Mouse (Mus musculus): ENCODE results near the gene Tac2.

The Tac2 gene

DNA sequence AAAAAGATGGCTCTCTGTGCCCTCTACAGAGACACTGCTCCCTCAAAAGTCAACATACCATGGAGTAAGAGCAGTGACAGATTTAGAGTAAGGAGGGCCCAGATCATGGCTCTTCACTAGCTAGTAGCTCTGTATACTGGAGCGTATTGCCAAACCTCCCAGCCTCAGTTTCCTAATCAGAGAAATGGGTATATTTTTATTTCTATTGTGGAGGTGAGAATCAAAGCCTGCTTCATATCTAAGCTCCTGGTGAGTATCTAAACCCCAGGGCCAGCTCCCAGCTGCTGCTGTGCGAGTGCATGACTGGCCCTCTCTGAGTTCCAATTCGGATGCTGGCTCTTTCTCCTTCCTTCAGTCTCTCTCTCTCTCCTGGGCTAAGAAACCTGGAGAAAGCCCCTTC, at the start of gene Tac2:
Tac2 (plus strand) TSS at position 301 of the 400 bp plus-strand sequence.
- DNase-seq (ENCODE audit: low spot score in 2 of 2) = no peak

DNA sequence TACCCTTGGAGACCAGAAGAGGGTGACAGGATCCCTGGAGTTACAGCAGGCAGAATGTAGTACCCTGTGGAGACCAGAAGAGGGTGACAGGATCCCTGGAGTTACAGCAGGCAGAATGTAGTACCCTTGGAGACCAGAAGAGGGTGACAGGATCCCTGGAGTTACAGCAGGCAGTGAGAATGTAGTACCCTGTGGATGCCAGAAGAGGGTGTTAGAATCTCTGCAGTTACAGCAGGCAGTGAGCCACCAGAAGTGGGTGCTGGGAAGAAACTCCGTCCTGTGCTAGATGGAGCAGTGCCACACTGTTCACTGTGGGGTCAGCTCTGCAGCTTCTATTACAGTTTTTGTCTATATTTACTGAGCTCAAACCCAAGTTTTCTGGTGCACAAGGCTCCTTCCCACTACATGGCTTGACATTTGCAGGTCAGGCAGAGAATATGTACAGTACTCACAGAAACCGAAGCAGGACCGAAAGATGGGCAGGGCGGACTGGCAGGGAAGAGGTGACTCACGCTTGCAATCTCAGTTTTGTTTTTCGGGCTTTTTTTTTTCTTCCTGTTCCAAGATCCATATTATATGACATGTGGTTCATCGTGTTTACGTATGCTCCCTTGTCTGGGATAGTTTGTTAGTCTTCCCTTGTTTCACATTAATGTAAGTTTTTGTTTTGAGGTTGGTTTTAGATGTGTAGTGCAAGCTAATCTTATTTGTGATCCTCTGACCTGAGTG, 49.3 kb upstream of the Tac2 start:
- peak; percentile 53 to 82 for DNase-seq (ENCODE audit: low spot score in 2 of 2)

DNA sequence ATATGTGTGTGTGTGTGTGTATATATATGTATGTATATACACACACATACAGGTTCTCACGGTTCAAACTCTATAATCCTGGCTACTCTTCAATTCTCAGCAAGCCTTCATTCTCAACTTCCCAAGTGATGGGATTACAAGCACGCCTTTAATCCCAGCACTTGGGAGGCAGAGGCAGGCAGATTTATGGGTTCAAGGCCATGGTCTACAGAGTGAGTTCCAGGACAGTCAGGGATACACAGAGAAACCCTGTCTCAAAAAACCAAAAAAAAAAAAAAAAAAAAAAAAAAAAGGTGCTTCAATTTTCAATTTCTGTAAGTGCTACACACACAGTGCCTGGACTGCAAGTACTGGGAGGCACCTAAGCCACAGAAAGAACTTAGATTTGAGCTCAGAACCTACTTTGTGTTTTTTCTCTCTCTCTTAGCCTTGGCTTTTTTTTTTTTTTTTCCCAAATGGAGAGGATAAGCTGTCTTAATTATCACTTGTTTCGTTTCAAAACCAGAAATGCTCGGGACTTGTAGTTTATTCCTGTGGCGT, 48.3 kb upstream of the Tac2 start:
- no peak for DNase-seq (ENCODE audit: low spot score in 2 of 2)

DNA sequence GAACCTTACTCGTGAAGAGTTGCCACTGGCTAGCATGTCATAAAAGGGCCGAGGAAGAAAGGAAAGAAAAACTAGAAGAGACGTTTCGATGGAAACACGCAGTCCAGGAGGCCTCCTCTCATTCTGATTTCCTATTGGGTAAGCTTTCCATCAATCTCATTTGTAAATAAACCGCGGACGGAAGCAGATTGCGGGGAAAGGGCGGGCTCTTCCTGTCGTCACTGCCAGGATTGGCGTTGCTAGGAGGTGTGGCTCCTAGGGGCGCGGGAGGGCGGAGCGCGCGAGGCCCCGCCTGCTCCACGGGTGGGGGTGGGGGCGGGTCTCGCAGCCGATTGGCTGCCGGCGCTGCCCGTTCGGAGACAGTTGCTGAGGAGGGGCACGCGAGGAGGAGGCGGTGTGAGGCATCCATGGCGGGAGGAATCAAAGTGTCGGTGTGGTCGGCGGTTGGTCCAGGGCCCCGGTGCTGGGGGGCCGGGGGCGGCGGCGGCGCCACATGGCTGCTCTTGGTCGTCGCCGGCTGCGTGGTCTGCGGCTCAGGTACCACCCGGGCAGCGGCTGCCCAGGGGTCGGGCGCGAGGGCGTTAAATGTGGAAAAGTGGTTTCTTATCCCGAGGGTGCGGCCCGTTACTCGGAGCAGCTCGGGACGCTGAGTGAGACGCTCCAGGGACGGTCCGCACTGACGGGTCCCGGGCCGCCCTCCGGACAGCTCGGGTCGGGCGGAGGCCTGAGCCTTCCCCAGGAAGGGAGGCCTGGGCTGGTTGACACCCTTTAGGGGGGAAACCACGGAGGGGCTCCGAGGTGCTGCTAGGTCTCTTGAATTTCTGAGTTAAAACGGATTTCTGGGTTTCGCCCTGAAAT, 47.4 kb upstream of the Tac2 start:
- peak; percentile 72 to 94 for DNase-seq (ENCODE audit: low spot score in 2 of 2)

DNA sequence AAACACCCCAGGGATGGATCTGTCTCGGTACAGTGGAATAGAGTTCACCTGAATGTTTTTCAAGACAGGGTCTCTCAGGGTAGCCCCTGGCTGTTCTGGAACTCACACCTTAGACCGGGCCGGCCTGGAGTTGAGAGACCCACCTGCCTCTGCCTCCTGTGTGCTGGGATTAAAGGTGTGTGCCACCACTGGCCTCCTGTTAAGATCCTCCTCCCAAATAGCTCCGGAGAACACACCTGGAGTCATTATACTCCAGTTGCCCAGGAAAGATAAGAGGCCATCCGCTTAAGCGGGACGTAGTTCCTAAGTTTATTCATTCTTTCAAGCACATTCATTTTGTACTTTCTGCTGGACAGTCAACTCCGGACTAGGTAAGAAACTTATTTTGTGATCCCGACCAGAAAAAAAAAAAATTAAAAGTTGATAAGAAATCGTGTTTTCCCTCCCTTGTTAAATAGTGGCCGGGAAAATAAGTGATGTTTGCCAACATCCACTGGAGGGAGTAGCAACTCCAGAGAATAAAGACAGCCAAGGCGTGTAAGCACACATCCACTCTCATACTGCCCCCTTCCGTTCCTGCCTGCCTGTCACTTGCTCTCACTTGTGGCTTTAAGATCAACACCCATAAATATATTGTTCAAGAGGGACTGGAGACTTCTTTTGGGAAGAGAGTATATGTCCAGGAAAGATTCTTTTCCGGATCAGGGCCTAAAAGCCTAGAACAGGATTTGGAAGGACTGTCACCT, 46.5 kb upstream of the Tac2 start:
- DNase-seq (ENCODE audit: low spot score in 2 of 2) = peak in 1 of 2 experiments; percentile 68

DNA sequence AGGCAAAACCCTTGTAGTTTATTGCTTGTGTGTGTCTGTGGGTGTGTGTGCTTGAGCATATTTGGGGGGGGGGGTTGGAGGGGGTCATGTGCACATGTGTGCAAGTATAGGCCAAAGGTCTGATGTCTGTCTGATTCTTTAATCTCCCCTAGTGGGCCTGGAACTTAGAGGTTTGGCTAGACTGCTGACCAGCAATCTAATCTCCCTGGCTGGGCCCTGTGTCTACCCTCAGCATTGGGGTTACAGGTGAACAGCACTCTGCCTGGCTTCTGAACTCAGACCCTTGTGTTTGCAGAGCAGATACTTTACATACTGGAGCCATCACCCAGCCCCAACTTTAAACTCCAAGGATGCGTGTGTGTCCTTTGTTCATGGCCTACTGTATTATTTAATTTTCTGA, 45.1 kb upstream of the Tac2 start:
- DNase-seq (ENCODE audit: low spot score in 2 of 2) = no peak

DNA sequence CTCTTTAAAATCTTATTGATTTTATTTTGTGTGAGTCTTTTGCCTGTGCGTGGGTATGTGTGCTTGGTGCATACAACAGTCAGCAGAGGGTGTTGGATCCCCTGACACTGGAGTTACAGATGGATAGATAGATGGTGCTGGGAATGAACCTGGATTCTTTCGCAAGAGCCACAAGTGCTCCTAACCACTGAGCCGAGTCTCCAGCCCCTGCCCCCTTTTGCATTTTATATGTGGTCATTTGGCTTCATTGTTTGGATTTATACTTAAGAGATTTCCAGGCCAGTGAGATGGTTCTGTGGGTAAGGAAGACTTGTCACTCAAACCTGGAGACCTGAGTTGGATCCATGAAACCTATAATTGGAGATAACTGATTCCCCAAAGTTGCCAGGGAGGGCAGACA, 44.4 kb upstream of the Tac2 start:
- no peak for DNase-seq (ENCODE audit: low spot score in 2 of 2)

DNA sequence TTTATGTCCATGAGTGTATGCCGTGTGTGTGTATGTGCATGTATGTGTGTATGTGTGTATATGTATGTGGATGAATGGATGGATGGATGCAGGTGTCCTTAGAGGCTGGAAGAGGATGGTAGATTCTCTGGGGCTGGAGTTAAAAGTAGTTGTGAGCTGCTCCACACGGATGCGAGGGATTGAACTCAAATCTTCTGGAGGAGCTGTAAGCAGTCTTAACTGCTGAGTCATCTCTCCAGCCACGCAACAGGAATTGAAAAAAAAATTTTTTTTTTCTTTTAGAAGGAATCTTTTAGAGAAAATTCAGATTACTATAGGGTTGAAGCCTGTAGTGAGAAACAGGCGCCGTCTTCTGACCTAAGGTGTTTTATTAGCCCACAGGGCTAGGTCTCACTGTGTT, 41.4 kb upstream of the Tac2 start:
- no peak for DNase-seq (ENCODE audit: low spot score in 2 of 2)

DNA sequence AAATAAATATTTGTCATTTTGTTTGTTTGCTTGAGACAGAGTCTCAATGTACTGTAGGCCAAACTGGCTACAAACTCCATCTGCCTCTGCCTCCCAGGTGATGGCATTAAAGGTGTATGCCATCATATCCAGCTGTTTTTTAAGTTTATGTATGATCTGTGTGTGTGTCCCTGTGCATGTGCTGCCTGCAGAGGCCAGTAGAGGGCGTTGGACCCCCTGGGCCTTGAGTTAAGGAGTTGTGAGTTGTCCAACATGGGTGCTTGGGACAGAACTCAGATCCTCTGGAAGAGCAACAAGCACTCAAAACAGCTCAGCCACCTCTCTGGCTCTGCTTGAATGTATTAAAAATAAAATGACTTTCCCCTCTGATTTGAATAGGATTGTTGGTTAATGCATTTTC, 33.2 kb upstream of the Tac2 start:
- DNase-seq (ENCODE audit: low spot score in 2 of 2) = no peak

DNA sequence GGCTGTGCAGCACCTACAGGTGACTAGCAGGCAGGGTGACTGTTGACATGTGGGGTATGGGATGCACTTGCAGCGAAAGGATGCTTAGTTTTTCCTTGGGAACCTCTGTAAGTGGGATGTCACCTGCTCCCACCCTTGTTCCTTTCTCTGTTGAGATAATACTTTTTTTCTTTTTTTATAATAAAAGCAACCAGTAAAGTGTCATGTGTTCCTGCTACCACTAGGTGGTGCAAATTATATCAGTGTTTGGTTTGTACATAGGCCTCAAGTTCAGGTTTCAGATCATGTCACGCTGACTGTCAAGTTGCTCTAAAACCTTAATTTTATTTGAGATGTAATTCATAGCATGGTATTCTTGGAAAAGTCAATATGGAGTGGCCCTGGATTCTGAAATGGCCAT, 29.6 kb upstream of the Tac2 start:
- DNase-seq (ENCODE audit: low spot score in 2 of 2) = no peak

DNA sequence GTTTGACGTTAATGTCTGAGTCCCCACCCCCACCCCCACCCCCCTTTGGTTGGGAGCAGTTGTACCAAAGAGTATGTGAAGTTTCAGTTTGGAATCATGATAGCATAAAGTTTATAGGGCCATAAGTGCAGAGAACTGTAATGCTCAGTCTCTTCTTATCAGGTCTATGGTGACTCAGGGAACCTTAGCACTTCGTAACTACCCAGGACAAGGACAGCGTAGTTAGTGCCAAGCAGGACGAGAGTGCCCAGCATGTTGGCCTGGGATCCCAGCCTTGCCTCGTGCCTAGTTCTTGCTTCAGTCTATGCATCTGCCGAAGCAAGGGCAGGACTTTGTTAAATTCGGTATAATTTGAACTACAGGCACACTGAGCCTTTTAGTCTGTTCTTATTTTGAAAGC, 28.5 kb upstream of the Tac2 start:
- no peak for DNase-seq (ENCODE audit: low spot score in 2 of 2)

DNA sequence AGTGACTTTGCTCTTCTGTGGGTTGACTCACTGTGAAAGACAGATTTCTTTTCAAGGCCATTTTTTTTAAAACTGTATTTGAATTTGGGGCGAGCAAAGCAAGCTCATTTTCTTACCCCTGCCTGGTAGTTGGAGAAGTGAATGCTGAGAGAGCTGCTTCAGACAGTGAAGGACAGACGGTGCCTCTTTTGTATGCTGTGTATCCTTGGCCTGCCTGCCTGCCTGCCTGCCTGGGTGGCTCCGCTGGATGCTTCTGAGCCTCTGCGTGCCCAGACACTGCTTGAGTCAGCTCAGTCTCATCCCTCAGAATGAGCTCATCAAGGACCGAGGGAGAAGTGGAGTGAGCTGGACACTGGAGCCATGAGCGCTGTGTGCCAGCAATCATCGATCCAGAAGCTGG, 25.3 kb upstream of the Tac2 start:
- no peak for DNase-seq (ENCODE audit: low spot score in 2 of 2)

DNA sequence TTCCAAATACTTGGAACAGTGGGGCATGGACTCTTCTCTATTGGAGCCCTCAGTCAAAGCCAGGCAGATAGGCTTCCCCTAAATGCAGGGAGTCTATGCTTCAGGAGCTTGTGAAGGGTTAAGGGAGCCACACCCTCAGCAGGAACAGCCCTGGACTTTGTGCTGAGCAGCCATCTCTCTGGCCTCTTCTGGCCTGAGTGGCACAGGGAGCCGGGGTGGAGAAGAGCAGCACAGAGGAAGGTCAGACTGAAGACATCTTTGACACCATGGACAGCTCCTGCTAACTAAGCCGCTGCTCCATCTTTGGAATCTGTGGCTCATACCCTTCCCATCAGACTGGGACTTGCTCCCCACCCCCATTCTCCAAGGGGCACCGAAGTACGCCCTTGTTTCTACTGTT, 21.0 kb upstream of the Tac2 start:
- DNase-seq (ENCODE audit: low spot score in 2 of 2) = no peak

DNA sequence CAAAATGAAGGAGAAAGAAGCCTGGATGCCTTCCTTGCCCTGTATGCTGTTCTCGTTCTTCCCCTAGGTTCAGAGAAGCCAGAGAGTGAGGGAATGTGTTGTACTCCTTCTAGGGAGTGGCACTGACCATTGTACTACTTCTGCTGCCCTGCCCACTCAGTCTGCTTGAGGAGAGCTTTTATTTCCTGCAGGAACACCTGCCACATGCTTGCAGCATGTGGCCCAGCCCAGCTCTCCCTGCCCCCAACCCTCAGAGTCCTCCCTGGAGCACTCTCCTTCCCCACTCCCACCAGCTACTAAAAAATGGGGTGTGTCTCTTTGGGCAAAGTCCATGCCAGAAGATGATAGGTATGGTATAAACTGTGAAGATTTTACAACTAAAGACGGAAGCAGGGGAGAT, 20.0 kb upstream of the Tac2 start:
- DNase-seq (ENCODE audit: low spot score in 2 of 2) = no peak

DNA sequence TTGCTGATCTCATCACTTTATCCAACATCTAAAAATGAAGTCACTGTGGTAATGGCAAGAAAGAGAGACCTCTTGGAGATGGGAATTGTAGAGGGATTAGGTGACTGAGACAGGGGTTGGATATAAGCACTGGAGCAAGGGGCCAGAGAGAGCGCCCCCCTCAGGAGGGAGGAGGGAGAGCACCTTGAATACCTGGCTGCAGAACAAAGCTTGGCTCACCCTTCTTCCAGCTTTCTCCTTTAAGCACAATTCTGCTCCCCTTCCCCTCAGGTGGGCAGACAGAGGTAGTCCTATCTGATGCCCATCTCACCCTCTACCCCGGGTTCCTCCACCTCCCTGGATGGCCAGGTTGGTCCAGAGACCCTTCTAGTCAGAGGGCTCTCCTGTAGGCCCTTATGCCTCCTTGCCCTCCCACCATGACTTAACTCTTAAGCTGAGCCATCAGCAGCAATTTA, 19.5 kb upstream of the Tac2 start, which contains the start of gene Myo1a:
Myo1a (plus strand) TSS at position 405 of the 455 bp plus-strand sequence.
- DNase-seq (ENCODE audit: low spot score in 2 of 2) = no peak

DNA sequence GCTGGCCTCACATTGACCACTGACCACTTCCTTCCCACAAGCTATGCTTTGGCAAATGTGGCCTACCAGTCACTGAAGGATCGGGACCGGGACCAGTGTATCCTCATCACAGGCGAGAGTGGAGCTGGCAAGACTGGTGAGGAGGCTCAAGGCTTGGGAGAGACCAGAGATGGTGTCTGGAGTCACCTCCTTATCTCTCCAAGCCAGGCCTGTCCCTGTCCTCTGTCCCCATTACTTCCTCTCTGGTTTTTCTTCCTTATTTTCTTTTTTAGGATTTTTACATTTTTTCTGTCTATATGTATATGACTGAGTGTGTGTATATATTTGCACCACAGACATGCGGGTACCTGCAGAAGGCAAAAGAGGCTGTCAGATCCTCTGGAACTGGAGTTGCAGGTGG, 18.5 kb upstream of the Tac2 start:
- no peak for DNase-seq (ENCODE audit: low spot score in 2 of 2)

DNA sequence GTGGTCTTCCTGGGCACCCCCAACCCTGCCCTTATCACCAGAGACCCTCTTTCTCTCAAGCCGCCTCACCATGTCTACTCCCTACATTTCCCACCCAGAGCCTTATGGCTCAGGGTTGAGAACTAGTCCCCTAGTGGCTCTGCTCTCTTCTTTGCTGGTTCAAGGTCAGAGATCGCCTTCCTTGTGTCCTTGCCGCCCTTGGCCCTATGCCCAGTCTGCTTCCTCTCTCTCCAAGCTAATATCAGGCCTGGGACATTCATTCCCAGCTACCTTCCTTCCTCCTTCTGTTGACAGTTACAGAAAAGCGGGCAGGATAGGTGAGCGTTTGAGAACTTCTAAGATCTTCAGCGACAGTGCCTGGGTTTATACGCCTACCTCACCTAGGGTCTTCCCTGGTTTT, 16.6 kb upstream of the Tac2 start:
- DNase-seq (ENCODE audit: low spot score in 2 of 2) = no peak

DNA sequence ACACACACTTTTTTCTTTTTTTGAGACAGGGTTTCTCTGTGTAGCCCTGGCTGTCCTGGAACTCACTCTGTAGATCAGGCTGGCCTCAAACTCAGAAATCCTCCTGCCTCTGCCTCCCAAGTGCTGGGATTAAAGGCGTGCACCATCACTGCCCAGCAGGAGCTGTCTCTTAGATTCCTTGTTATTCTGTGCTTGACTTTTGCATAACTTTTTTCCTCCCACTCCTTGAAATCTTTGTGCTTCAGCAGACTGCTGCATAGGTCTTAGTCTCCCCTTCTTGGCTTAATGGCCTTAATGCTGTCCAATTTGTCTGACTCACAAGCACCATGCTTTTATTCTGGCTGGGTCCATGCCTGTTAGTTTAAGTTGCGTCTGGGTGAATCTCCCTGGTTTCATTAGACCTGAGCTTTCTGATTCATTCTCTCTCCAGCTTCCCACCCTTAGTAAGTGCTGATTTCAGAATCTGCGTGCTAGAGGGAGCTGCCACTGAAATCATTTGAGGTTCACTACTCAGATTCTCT, 15.4 kb upstream of the Tac2 start:
- no peak for DNase-seq (ENCODE audit: low spot score in 2 of 2)

DNA sequence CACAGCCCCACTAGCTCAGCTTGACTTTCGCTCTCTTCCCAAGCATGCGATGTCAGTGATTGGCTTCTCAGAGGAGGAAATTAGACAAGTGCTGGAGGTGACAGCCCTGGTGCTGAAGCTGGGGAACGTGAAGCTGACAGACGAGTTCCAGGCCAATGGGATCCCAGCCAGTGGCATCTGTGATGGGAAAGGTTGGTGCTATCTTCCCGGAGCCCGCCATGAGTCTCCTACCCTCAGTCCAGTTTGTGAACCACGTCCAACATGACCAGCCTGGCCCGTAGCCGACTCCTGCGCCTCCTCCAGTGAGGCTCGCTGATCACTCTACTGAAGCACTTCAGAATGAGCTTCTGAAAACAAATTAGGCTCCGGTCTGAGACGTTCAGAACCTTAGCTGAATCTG, 13.9 kb upstream of the Tac2 start:
- DNase-seq (ENCODE audit: low spot score in 2 of 2) = no peak

DNA sequence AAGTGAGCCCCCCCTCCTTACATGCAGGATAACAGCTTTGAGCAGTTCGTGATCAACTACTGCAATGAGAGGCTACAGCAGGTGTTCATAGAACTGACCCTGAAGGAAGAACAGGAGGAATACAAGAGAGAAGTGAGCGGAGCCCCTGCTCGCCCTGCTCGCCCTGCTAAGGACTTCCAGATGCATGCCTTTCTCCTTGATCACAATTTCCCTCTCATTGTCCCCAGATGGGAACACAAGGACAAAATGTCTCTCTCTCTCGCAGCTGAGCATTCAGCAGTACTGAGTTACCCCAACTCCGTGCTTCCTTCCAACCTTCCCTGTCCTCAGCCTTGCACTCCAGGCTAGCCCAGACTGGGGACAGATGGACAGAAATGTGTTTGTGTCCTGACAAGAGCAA, 11.5 kb upstream of the Tac2 start:
- no peak for DNase-seq (ENCODE audit: low spot score in 2 of 2)

DNA sequence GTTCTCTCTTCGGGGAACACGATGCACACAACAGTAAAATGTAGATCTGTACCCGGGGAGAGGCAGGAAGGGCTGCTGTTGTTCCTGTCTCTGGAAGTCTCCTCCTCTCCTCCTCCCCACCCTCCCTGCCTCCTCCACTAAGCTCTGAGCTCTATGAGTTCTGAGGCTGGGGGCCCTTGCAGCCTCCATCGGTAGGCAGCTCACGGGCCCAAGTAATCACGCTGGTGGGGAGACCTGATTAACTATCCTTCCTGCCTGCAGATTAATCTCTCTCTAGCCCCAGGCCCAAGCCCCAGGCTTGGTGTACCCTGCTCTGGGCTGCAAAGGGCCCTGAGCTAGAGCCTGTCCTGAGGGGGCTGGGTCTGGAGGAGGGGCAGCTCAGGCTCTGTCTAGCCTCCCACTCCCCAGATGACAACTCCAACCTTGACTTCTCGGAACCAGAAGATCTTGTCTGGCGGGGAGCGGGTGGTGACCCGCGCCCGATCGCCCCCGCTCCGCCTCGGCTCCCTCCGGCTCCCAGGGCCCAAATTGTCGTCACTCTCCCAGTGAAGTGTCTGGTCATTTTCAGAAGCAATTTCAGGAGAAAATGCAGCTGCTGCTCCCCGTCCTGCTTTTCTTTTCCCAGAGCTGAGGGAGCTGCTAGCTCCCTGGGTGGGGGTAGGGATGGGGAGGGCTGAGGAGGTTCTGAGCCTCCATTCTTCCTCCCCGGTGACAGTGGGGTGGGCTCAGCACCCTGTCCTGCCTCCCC, 2.4 kb upstream of the Tac2 start:
- no peak for DNase-seq (ENCODE audit: low spot score in 2 of 2)
